Mouse (Mus musculus): ENCODE results near the gene Klra6.
"Not testable (repeated sequence)": the region's sequence is repeated elsewhere in the genome, so short reads cannot be mapped to it uniquely, and the experiment has no call there.

Klra6 gene

GRCm38 (mm10) chr6:130026854-130027253 lies at the start of gene Klra6:
Klra6 (minus strand) TSS chr6:130026954.
- DNase-seq (ENCODE audit: low read depth, low spot score): no peak

- DNase-seq (ENCODE audit: low read depth, low spot score): not testable (repeated sequence)
Observed at GRCm38 (mm10) chr6:130067171-130067570, 40.4 kb upstream of the Klra6 start, which contains the start of gene Klra4. Klra4 (minus strand) TSS chr6:130067271.

GRCm38 (mm10) chr6:130065196-130065595 lies 38.4 kb upstream of the Klra6 start:
- DNase-seq (ENCODE audit: low read depth, low spot score): no peak

GRCm38 (mm10) chr6:130035146-130035545 lies 8.4 kb upstream of the Klra6 start:
- not testable (repeated sequence) for DNase-seq (ENCODE audit: low read depth, low spot score)

GRCm38 (mm10) chr6:130031493-130032089 lies 4.8 kb upstream of the Klra6 start:
- not testable (repeated sequence) for DNase-seq (ENCODE audit: low read depth, low spot score)
